Mouse (Mus musculus): ENCODE measurements around the gene Traf3ip3.

Gene Traf3ip3

GRCm38 (mm10) chr1:193157111-193157492 is 44.4 kb downstream of the Traf3ip3 start:
- DNase-seq, result no peak

- no peak for DNase-seq
Measured at GRCm38 (mm10) chr1:193156316-193157110, 45.0 kb downstream of the Traf3ip3 start.

- DNase-seq, result no peak
Measured at GRCm38 (mm10) chr1:193153561-193153960, 47.9 kb downstream of the Traf3ip3 start.

GRCm38 (mm10) chr1:193152872-193153271 is 48.6 kb downstream of the Traf3ip3 start, which contains the start of gene Irf6:
Gene Irf6, plus strand, starts transcription at chr1:193153111.
- DNase-seq, result peak; percentile 55

DNA sequence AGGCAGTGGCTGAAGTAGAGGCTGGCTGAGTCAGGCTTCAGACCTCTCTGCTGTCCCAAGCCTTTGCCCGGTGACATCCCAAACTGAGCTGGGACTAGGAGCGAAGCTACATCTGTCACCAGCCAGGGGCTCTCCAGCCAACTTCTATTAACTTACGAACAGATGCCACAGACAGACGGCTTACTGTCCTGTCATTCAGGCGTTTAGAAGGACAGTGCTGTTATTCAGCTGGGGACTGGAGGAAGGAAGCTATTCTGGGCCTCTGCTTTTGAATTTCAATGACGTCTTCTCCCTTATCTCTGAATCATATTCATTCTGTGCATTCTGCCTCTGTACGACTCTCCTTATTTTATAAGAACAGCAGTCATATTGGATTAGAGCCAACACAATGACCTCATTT is 50.4 kb downstream of the Traf3ip3 start:
- peak; percentile 41 for DNase-seq

DNA sequence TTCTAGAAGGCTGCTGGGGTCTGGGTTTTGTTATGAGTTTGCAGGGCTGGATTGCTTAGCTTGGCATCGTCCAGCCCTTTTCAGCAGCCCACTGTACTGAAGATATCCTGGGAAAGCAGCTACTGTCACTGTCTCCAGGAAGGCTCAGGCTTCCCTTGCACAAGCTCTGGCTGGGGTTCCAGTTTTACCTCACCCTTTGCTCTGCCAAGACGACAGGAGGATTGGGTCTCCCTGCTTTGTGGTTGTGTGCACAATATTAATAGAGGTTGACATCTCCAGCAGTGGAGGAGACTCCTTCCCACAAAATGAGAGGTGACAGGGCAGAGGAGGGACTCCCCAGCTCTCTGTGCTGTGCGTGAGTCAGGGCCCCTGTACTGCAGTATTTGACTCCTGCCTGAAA is 52.3 kb downstream of the Traf3ip3 start:
- DNase-seq, result no peak

DNA sequence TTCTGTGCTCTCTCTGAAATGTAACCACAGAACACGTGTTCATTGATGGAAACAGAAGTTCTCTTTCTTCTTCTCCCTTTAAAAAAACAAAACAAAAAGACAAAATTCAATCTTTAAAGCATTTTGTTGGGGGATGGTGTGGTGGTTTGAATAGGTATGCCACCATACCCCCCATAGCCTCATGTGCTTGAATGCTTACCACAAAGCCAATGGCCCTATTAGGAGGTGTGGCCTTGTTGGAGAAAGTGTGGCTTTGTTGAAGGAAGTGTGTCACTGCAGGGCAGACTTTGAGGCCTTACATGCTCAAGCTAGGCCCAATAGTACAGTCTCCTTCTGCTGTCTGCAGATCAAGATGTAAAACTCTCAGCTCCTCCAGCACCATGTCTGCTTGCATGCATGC is 55.1 kb downstream of the Traf3ip3 start:
- no peak for DNase-seq

GRCm38 (mm10) chr1:193145101-193145500 is 56.4 kb downstream of the Traf3ip3 start:
- no peak for DNase-seq

DNA sequence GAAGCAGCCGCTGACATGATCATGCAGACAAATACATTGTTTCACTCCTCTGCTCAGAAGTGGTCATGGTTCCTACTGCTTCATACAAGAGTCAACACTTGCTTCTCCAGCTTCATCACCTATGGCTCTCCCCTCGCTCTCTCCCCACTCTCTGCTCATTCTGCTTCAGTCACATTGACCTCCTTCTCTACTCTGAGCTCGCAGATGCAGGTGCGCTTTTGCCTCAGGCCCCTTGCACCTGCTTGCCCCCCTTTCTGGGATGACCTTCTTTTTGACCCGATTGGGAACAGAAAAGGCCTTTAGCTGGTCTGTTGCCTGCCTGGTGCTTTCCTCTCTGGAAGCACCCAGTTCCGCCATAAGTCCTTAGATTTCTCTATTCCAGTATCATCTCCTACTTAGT is 57.0 kb downstream of the Traf3ip3 start:
- no peak for DNase-seq

DNA sequence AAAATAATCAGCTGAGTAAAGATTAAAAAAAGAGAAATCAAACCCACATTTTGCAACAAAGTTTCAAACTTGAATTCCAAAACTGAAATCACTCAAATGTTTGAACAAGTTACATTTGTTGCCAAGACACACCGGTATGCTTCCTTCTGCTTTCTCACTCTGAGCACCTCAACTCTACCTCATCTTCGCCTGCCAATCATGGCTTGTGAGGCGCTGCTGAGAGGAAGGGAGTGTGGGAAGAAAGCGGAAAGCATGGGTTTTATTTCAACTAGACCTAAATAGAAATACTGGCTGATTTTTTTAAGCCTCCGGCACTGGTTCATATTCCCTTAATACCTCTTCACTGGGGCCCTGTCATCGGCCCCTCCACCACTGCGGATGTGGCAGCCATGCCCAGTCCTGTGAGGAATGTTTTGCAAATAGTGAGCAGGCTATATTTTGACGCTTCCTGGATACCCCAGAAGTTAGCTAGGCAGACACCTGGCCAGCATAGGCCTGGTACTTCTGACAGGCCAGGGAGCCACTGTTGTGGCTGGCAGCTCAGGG is 58.9 kb downstream of the Traf3ip3 start:
- DNase-seq, result no peak

- DNase-seq, result no peak
Measured at GRCm38 (mm10) chr1:193141118-193141517, 60.4 kb downstream of the Traf3ip3 start.

GRCm38 (mm10) chr1:193138669-193139068 is 62.8 kb downstream of the Traf3ip3 start:
- DNase-seq, result no peak

- no peak for DNase-seq
Measured at GRCm38 (mm10) chr1:193138087-193138486, 63.4 kb downstream of the Traf3ip3 start.

DNA sequence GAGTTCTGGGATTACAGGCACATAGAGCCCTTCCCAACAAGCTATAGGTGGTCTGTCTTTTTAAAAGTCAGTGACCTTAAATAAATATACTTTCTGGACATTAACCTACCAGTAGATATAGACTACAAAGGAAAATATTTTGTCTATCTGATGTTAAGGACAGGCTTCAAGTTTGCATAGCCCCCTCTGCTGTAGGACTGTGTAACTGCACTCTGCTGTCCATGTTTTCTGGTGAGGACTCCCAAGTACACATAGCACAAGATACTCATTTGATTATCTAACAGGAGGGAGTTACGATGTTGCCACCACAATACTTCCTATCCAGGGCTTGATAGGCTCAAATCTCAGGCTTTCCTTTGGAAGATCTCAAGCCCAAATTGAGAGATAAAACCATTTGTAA is 67.8 kb downstream of the Traf3ip3 start:
- DNase-seq, result no peak

- DNase-seq, result no peak
Measured at GRCm38 (mm10) chr1:193132385-193132784, 69.1 kb downstream of the Traf3ip3 start.

DNA sequence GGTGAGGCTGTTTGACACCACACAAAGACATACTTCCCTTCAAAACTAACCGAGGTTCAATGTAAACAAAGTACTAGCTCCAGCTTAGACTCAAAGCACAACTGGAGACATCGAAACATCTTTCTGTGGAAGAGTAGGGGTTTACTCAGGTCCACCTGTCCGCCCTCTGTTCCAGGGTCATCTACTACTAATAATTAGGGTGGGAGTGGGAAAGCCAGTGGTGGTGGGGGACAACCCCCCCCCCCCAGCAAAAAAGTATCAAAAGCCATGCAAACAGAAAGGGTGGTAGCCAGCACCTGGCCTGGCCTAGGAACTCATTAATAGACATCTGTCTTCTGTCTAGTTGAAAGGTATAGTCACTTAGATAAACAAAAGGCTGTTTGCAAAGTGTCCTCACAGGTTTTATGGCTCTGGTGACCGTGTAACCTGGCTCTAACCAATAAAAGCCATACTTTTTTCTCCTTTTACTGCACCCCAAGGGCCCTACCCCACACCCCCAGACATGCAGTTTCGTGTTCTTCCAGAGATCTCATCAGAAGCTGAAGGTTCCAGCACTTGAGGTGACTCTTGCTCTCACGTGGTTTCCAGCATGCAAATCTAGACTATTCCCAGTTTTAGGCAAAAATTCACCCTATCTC is 70.1 kb downstream of the Traf3ip3 start:
- DNase-seq, result no peak

- DNase-seq, result no peak
Measured at GRCm38 (mm10) chr1:193130839-193131238, 70.7 kb downstream of the Traf3ip3 start.

GRCm38 (mm10) chr1:193130456-193130825 is 71.1 kb downstream of the Traf3ip3 start:
- DNase-seq, result no peak

- DNase-seq, result peak; percentile 98
Measured at GRCm38 (mm10) chr1:193129786-193130455, 71.6 kb downstream of the Traf3ip3 start, which contains the start of gene Diexf. Gene Diexf, minus strand, starts transcription at chr1:193130272.

DNA sequence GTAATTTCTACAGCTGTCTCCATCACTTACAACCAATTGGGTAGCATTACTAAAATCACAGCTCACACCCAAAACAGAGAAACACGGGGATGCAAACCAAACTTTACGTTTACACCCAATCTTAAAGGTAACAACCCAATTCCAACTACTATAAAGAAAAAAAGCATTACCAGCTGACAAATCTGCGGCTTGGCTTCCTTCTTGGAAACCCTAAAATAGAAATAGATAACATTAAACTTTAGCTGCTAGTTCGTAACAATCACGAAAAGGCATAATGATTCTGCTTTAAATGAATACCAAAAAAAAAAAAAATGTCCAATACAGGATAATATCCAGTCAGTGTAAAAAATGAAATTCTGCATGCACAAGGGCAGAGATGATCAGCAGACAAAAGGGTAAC is 72.2 kb downstream of the Traf3ip3 start:
- DNase-seq, result no peak

GRCm38 (mm10) chr1:193128055-193128454 is 73.4 kb downstream of the Traf3ip3 start:
- DNase-seq, result no peak

DNA sequence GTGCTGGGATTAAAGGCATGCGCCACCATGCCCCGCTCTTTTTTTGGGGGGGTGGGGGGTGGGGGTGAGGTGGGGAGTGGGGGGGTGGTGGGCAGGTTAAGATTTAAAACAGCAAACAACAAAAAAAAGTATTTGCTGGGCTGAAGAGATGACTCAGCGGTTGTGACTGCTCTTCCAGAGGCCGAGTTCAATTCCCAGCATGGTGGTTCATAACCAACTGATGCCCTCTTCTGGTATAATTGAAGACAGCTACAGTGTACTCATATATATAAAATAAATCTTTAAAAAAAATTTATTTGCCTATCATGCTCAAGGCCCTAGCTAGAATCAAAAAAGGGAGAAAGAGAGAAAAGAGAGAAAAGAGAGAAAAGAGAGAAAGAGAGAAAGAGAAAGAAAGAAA is 75.7 kb downstream of the Traf3ip3 start:
- DNase-seq, result no peak

Measured in retina, postnatal 1 day (tissue).